Mouse (Mus musculus) left cerebral cortex, postnatal 14 days (tissue): Measurements from ENCODE around the gene Msh5. TPM values are rescaled to one million over a fixed set of nuclear protein-coding genes. Genes with fewer than 3 reads are reported as not detected.

Experiments used
- DNase-seq, 2 experiments: peaks; one replicate each; pipeline ENCODE4 v3.0.0; 2021 to 2022; ENCODE audit warnings: low spot score in 2 of 2, mixed read lengths in 1 of 2
- intact Hi-C: fragments of 180-260 bp; cut with DNase I; formaldehyde crosslinking; loops from one replicate; pipeline ENCODE4 v1.15.1; 2025
- total RNA-seq, 2 experiments: library from RNA; stranded (reverse); gene quantifications; 2 replicates each; pipeline ENCODE4 v1.2.3; 2021

Msh5 gene
- total RNA-seq, 2 experiments from 2014 or later, result 0.59 to 0.75 TPM

DNA sequence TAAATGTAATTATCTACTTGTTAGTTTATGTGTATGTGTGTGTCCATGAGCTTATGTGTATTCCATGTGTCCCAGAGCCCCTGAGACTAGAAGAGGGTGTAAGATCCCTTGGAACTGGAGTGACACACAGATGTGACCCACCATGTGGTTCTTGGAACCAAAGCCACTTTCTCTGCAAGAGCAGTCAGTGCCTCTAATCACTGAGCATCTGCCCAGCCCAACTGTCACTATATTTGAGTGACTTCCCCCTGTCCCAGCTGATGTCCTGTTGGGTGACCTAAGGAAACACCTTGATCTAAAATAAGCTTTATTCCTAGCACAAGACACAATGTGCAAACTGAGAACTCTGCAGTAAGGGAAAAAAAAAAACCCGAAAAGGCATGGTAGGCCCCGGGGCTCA lies 18.2 kb downstream of the Msh5 start:
- intact Hi-C loops, result no loop called here
- DNase-seq, result no peak

DNA sequence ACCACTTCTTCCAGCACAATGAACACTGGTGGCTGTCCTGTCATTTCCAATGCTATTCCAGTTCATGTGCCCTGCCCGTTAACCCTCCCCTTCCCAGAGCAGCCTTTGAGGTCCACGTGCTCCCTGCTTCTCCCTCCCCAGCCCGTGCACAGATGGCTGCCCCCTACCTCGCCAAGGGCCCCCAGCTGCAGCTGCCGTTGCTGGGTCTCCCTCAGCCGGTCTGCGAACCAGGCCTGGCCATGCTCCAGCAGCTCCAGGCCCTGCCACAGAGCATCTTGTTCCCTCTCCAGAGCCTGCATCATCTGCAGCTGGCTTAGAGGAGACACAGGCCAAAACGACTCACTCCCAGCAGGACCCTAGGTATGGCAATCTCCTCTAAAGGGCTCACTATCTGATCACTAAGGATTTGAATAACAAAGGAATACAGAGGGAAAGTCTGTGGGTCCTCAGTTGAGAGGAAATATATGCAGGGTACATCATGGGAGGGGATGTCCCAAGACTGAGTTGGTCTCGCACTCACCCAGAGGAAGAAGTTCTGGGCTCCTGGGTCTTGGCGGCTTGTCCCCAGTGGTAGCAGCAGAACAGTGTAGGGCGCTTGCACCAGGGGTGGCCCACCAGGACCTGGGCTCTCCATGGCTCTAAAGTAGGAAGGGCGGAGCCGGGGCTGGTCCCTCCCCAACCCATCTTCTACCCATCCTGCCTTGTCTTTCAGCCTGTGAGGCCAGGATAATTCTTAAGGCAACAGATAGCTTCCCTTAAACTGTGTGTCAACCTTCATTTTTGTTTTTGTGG lies 19.1 kb downstream of the Msh5 start, which contains the start of gene Sapcd1:
TSS of gene Sapcd1 (minus strand) at position 740 of the 792 bp plus-strand sequence.
- intact Hi-C loops, result no loop called here
- DNase-seq, result peak; percentile 41 to 60

DNA sequence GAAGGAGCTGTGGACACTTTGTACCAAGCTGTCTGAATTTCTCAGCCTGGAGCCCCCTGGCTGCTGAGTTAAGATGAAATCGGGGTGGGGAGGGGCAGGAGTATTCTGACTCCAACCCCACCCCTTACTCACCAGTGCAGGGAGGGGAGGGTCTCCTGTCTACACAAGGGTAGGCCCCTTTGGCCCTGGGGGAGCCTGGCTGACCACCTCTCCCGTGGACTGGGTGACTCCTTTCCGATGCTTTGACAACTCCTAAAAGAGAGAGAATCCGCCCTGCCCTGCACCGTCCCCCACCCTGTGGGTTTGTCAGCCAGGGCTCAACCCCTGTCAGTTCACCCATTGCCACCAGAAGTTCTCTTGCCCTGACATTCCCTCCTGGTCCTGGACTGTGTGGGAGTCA lies 20.3 kb downstream of the Msh5 start:
- DNase-seq, result no peak
- intact Hi-C loops, result no loop called here

DNA sequence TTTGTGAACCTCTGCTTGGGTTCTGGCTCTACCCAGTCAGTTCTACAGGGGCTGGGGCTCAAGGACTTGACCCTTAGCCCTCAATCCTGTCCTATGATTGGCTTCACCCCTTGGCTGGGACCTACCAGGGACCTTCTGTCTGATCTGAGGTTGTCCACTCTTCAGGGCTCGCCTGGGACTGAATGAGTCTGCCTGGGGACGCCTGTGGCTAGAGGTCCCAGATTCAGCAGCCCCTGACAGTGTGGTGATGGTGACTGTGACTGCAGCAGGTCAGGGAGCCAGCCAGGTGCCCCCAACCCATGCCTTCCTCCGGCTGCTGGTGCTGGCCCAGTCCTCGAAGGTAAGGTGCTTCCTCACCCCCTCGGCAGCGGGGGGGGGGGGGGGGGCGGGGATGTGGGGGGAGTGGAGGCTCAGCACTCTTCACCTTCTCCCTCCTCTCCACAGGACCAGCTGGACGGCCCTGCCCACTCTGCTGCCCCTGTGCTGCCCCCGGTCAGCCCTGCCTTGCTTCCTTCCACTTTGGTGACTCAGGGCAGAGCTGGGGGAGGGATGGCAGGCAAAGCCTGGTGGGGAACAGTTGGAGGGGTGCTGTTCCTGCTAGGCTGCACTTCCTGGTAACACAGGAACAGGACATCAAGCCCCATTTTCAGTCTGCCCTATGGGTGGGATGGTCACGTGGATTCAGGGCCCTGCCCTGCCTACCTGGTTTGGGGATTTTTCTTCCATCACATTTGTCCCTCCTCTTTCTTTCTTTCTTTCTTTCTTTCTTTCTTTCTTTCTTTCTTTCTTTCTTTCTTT lies 21.7 kb downstream of the Msh5 start:
- DNase-seq, result no peak
- intact Hi-C loops, result no loop called here

DNA sequence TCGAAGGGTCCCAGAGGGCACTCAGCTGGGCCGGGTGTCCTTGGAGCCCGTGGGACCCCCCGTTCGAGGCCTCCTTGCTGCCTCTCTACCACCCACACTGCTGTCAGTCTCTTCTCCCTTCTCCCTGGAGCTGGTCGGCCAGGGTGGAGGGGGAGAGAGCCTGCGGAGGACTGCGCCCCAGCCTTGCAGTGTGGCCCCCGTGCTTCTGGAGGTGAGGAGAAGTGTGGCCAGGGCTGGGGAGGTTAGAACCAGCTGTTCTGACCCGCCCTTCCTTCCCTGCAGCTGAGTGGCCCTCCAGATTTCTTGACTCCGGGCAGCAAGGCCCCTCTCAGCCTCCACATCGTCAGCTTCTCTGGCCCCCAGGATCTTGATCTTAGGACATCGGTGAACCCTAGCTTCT lies 22.3 kb downstream of the Msh5 start:
- no peak for DNase-seq
- intact Hi-C loops, result no loop called here

DNA sequence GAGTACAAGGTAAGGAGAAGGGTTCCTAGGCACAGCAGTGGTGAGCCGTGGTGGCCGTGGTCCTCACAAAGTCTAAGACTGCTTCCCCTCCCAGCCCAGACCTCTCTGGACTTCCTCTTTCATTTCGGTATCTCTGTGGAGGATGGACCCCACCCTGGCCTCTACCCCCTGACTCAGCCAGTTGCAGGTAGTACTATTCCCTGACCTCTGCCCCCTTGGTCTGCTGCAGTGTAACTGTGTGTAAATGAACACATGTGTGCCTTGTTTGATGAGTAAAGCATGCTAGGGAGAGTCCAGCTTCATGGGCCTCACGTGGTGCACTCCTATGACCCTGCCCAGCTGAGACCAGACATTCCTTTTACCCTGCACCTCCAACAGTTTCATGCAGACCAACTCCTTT lies 22.8 kb downstream of the Msh5 start:
- DNase-seq, result no peak
- intact Hi-C loops, result no loop called here

DNA sequence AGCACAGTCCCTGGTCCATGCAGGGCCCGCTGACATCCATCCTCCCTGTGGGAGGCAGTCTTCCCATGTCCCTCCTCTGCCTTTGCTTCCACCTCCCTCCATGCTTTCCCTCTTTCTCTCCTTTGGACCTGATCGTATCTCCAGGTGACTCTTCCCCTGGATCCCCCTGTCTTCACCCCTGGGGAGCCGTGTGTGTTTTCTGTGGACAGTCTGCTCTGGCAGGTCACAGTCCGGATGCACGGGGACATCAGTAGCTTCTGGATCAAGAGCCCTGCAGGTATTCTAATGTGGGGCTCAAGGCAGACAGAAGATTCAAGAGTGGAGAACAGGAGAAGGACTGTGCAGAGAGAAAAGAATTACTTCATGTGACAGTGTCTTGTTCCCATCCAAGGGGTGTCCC lies 23.3 kb downstream of the Msh5 start:
- no peak for DNase-seq
- intact Hi-C loops, result no loop called here

DNA sequence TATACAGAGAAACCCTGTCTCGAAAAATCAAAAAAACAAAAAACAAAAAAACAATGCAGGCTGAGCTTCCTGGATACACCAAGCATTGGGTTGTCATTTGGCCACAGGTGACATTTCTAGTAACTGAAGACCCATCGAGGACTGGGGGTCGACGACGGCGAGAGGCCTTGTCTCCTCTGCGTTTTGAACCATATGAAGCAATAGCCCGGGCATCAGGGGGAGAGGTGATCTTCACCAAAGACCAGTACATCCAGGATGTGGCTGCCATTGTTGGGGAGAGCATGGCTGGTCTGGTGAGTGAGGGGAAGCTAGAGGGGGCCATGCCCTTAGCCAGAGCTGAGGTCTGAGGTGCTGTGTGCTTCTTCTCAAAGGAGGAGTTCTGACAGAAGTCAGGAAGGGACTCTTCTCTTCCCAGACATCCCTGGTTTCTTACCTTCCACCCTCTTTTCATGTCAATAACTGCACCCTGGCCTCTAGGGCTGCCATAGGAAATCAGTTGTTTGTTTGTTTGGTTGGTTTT lies 23.9 kb downstream of the Msh5 start:
- intact Hi-C loops, result no loop called here
- DNase-seq, result no peak

DNA sequence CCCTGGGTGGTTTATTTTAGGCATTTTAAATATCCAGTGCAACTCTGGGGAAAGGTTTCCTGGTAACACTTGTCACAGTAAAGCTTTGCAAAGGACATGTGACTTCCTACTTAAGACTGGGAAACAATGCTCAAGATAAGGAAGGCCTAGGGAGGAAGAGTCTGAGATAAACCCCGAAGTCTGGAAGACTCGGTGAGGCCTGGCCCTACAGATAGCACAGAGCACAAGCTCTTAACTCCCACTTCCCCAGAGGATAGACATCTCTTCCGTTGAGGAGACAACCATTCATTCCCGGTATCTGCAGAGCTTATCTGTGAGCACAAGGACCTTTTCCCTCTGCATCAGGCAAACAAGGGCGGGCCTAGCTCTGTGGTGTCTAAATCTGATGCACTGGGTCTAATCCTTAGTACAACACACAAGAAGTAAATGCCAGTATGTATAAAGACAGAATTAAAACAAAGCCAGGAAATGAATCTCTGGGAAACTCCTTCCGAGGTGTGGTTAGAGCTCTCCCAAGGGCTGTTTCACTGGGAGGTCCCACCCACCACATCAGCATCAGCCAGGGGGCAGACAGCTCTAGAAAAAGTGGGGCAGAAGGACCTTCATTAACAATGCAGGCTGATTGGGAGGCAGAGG lies 24.6 kb downstream of the Msh5 start:
- intact Hi-C loops, result loop anchor here (1.0 to 2.0 kb wide), 2 partner anchors 37 to 85 kb away; partner anchors contain the start of gene Ddah2
- no peak for DNase-seq

DNA sequence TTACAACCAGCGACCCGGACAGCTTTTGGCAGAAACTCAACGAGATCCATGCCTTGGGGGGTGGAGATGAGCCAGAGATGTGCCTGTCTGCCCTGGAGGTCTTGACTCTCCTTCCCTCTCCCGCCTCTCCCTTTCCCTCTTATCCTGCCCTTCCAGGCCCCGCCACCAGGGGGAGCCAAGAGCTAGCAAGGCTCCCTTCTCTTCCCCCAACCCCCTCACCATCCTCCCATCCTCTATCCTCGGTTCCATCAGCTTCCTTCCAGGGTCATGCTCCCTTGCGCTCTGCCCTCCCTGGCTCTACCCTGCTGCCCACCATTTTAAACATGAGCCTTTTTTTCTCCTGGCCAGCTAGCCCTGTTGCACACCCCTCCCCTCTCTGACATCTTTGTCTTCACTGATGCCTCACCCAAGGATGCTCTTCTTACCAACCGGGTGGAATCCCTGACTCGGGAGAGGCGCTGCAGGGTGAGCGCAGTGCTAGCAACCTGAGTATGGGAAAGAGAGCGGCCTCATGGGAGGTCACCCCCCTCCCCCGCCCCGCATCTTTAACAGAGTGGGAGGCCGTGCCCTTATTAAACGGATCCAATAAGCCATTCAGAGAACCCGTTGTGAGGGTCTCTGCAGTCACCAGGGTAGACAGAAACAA lies 25.3 kb downstream of the Msh5 start:
- intact Hi-C loops, result loop anchor here (1.0 to 2.0 kb wide), 2 partner anchors 38 to 86 kb away; partner anchors contain the start of gene Ddah2

DNA sequence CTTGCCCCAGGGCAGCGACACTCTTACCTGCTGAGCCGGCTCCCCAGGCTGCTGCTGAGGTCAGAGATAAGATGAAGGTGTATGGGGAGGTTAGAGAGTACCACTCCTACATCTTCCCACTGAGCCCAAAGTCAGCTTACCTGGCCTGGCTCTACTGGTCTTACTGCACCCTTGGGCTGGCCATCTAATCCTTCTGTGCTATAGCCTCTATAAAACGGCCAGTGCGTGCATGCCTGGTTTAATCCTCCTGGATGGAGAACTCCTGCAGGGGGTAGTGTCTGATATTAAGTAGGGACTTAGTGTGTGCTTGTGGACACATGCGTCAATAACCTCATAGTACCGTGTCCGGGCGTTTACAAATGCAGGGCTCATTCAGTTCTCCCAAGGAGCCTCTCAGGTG lies 26.0 kb downstream of the Msh5 start:
- no peak for DNase-seq
- intact Hi-C loops, result loop anchor here (2.0 kb wide), 1 partner anchor 86 kb away; no protein-coding TSS in a partner anchor

More for the DNA sequence above, 25.3 kb downstream of the Msh5 start:
- DNase-seq, result peak; percentile 88 to 89

DNA sequence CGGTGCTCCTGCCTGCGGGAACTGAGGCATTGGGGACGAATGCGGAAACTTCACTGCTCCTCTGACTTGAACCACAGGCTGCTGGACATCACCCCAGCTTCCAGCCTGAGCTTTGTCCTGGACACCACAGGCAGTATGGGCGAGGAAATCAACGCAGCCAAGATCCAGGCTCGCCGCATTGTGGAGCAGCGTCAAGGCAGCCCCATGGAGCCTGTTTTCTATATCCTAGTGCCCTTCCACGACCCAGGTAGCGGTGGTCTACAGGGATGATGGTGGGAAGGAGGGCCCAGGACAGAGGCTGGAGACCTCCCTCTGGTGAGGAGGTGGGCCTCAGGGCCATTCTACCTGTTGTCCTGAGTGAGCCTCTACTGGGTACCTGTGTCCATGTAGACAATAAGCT lies 26.7 kb downstream of the Msh5 start:
- intact Hi-C loops, result loop anchor here (2.0 kb wide), 1 partner anchor 87 kb away; no protein-coding TSS in a partner anchor
- DNase-seq, result no peak

DNA sequence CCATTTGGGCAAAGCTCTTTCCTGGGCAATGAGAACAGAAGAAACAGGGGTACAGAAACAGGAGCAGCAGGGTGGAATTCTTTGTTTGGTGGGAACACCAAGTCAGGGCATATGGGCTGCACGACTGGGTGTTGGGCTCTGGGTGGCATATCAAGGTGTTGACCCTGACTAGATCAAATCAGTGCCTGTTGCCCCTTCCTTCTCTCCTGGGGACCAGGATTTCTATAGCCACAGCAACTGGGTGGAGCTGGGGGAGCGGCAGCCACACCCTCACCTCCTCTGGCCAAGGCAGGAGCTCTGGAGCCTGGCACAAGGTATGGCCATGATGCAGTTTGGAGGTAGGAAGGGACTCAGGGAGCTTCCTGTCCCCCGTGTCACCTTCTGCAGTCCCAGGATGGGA lies 28.4 kb downstream of the Msh5 start:
- intact Hi-C loops, result no loop called here
- no peak for DNase-seq

DNA sequence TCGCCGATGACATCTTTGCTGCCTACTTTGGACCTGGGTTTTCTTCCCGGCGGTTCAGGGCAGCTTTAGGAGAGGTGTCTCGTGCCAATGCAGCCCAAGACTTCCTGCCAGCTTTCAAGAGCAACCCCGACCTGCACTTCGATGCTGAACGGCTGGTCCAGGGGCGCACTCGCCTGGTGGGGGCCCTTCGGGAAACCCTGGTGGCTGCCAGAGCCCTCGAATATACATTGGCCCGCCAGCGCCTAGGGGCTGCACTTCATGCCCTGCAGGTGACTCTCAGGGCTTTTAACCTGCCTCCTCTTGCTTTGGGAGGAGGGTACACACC lies 28.9 kb downstream of the Msh5 start:
- intact Hi-C loops, result no loop called here
- DNase-seq, result no peak

DNA sequence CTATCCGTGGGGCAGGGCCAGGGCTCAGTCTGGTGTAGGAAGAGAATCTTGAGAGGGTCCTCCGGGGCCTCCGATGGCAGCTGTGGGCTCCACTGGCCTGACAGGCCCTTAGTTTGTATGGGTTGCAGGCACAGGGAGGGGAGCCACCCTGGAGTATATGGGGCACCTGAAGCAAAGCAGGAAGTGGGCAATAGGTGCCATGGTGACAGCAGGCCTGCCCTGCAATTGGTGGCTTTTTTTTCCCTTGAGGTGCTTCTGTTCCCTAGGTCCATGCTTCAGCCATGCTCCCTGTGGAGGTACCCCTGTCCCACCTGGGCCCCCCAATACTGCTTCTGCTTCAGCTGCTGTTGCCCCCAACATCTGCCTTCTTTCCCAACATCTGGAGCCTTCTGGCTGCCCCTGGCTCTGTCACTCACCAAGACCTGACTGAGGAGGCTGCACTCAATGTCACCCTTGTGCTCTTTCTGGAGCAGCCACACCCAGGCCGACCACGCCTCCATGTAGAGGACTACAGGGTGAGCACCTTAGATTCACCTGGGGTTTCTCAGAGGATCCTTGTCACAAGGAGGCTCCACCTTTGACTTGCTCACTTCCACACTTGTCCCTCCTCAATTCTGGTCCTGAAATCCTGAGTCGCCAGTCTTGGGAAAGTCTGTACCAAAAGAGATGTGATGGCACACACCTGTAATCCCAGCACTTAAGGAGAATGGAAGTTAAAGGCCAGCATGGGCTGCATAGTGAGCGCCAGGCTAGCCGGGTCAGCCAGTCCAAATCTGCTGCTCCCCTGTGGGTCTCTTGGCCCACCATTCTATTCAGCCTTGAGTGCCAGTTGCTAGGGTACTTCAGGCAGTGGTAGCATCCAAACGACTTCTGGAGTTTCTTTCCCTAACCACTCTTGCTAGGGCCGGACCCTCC lies 29.5 kb downstream of the Msh5 start:
- intact Hi-C loops, result no loop called here
- no peak for DNase-seq

DNA sequence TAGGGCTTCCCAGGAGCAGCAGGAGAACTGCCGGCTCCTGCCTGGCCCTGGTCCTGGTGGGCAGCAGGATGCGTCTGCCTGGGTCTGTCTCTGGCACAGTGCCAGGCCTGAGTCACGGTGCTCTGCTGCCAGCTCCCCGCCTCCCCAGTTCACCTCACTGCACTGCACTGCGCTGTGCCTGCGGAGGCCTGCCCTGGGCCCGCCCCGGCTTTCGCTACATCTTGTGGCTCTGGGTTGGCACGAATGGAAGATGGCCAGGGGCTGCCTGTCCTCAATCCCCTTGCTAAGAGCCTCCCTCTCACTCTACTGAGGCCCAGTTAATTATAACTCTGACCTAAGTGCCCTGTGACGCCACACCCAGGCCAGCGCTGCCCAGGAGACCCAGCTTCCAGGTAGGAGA lies 30.2 kb downstream of the Msh5 start, which contains the start of gene Vwa7:
TSS of gene Vwa7 (plus strand) at position 204 of the 400 bp plus-strand sequence.
- intact Hi-C loops, result no loop called here
- no peak for DNase-seq

DNA sequence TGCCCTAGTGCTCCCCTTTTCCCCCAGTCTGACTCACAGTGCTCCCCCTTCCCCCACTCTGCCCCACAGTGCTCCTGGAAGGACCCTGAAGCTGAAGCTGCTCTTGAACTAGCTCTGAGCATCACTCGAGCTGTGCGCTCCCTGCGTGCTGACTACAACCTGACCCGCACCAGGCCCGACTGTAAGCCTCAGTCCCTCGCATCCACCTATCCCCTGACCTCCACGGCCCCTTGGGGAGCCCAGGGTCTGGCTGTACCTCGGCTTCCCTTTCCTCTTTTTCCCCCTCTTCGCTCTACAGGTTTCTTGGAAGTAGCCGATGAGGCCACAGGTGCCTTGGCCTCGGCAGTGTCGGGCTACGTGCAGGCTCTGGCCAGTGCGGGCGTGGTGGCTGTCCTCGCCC lies 31.2 kb downstream of the Msh5 start:
- DNase-seq, result no peak
- intact Hi-C loops, result no loop called here

DNA sequence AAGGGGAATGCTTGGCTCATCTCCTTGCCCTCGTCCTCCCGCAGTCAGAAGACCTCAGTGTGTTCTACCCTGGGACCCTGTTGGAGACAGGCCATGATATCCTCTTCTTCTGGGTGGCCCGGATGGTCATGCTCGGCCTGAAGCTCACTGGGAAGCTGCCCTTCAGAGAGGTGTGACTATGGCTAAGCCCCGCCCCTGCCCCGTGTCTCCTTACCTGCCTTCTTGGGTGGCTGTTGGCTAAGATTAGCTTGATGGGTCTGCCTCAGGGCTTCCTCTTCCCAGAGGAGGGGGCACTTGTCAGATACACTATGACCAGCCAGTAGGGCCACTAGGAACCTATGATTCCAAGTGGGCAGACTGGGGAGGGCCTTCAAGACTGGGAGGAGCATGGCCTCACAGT lies 33.3 kb downstream of the Msh5 start:
- no peak for DNase-seq
- intact Hi-C loops, result no loop called here
